Mouse (Mus musculus): ENCODE data around the gene Olfr611.
"Not testable (repeated sequence)": the region's sequence is repeated elsewhere in the genome, so short reads cannot be mapped to it uniquely, and the experiment has no call there.

The Olfr611 gene

GRCm38 (mm10) chr7:103520746-103521145, at the start of gene Olfr611:
Olfr611 (minus strand) TSS chr7:103520846.
- not testable (repeated sequence) for DNase-seq (ENCODE audit: low spot score)

GRCm38 (mm10) chr7:103569043-103569442, 48.4 kb upstream of the Olfr611 start, which contains the start of gene Olfr616:
Olfr616 (minus strand) TSS chr7:103569143.
- no peak for DNase-seq (ENCODE audit: low spot score)

DNA sequence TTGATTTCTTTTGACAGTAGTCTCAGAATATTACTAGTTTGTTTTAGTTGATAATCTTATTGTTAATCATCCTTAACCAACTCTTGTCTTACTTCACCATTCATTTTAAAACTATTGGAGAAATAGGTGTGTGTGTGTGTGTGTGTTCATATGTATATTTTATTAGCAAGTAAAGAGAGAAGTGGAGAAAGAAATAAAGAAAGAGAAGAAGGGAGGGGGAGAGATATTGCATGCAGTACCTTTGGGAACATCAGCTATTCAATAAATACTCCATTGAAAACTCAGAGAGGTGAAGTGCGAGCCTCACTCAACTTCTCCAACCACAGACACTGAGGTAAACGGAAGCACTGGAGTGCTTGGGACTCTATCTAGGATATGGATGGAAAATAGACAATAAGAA, 35.1 kb upstream of the Olfr611 start, which contains the start of gene Olfr615:
Gene Olfr615 (plus strand): TSS at position 301 of the 400 bp plus-strand sequence.
- no peak for DNase-seq (ENCODE audit: low spot score)

- DNase-seq (ENCODE audit: low spot score), result no peak
These were observed 27.1 kb upstream of the Olfr611 start, which contains the start of gene Olfr613 for GRCm38 (mm10) chr7:103547774-103548173. Olfr613 (plus strand) TSS chr7:103548074.

GRCm38 (mm10) chr7:103542617-103543016, 22.0 kb upstream of the Olfr611 start, which contains the start of gene Olfr612:
Olfr612 (minus strand) TSS chr7:103542717.
- not testable (repeated sequence) for DNase-seq (ENCODE audit: low spot score)

GRCm38 (mm10) chr7:103512022-103512421, 8.6 kb downstream of the Olfr611 start, which contains the start of gene Olfr610:
Olfr610 (minus strand) TSS chr7:103512122.
- DNase-seq (ENCODE audit: low spot score), result no peak

GRCm38 (mm10) chr7:103497962-103498361, 22.7 kb downstream of the Olfr611 start, which contains the start of gene Olfr609:
Olfr609 (minus strand) TSS chr7:103498062.
- DNase-seq (ENCODE audit: low spot score), result no peak

- DNase-seq (ENCODE audit: low spot score), result not testable (repeated sequence)
These were observed 43.5 kb downstream of the Olfr611 start for GRCm38 (mm10) chr7:103477106-103477505.

DNA sequence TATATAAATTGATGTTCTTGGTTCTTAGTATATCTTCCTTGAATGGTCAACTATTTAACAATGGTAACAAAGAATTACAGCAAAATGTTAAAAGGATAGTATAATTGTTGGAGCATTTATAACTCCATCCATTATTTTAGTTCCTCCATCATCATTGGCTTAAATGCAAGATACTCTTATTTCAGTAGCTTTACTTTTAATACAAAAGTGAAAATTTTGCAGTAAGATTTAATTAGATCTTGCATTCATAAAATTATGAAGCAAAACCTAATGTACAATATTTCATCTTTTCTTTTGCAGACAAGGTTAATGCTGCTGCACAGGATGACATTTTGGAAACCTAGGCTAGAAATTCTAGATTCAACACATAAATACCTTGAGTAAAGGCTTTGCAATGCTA, 51.1 kb downstream of the Olfr611 start, which contains the start of gene Olfr608:
Gene Olfr608 (plus strand): TSS at position 301 of the 400 bp plus-strand sequence.
- no peak for DNase-seq (ENCODE audit: low spot score)

Data from spleen, adult 12 weeks (tissue).